Mouse (Mus musculus) liver, embryonic 13.5 days (tissue): ENCODE measurements around the gene Pum2. TPM values are rescaled to one million over a fixed set of nuclear protein-coding genes. Genes with fewer than 3 reads are reported as not detected.

Experiments used
- ATAC-seq: fragments of 200-750 bp; cut with Nextera tagmentation; 2 replicates; pipeline ENCODE4 v1.8.0; 2017; ENCODE audit warnings: low read depth, mild to moderate bottlenecking, moderate number of reproducible peaks, moderate library complexity
- DNase-seq: peaks from one replicate; pipeline ENCODE4 v3.0.0; 2022
- H3K27ac ChIP-seq: fragments of 300-500 bp; sonication (generic); 2 replicates; pipeline ENCODE4 v1.5.1; 2015; ENCODE audit warnings: moderate library complexity, mild to moderate bottlenecking, inconsistent platforms
- H3K27me3 ChIP-seq: fragments of 300-500 bp; sonication (generic); 2 replicates; pipeline ENCODE4 v1.6.1; 2015; ENCODE audit warnings: mild to moderate bottlenecking, inconsistent platforms
- H3K36me3 ChIP-seq: fragments of 300-500 bp; sonication (generic); 2 replicates; pipeline ENCODE4 v1.6.1; 2015; ENCODE audit warnings: mild to moderate bottlenecking, inconsistent platforms
- H3K4me1 ChIP-seq: fragments of 300-500 bp; sonication (generic); replicated peaks from 2 replicates; pipeline ENCODE4 v1.6.1; 2015; ENCODE audit warnings: inconsistent platforms
- H3K4me2 ChIP-seq: fragments of 300-500 bp; sonication (generic); 2 replicates; pipeline ENCODE4 v1.6.1; 2015; ENCODE audit warnings: inconsistent platforms, mild to moderate bottlenecking, moderate library complexity
- H3K4me3 ChIP-seq: fragments of 300-500 bp; sonication (generic); replicated peaks from 2 replicates; pipeline ENCODE4 v1.5.1; 2015; ENCODE audit warnings: mild to moderate bottlenecking, inconsistent platforms
- H3K9ac ChIP-seq: fragments of 300-500 bp; sonication (generic); 2 replicates; pipeline ENCODE4 v1.6.1; 2015; ENCODE audit warnings: mild to moderate bottlenecking, inconsistent platforms
- H3K9me3 ChIP-seq: fragments of 300-500 bp; sonication (generic); replicated peaks from 2 replicates; pipeline ENCODE4 v1.6.1; 2016; ENCODE audit warnings: inconsistent platforms
- WGBS: fragments of 180-500 bp; shearing (Covaris S2); methylation state at CpG from one replicate; pipeline ENCODE4 v1.1.7; 2015; ENCODE audit not compliant: insufficient replicate concordance; 5-methylcytosine and 5-hydroxymethylcytosine counted together
- polyA plus RNA-seq: library from polyadenylated mRNA; unstranded; fragments of >200 nt; fragmentation: Nextera tagmentation; extraction: Ambion mirVana; gene quantifications from 2 replicates; pipeline ENCODE4 v1.2.1, GENCODE M21; 2015

Pum2 gene
- polyA plus RNA-seq, 1 experiment from 2014 or later = 18.0 TPM

DNA sequence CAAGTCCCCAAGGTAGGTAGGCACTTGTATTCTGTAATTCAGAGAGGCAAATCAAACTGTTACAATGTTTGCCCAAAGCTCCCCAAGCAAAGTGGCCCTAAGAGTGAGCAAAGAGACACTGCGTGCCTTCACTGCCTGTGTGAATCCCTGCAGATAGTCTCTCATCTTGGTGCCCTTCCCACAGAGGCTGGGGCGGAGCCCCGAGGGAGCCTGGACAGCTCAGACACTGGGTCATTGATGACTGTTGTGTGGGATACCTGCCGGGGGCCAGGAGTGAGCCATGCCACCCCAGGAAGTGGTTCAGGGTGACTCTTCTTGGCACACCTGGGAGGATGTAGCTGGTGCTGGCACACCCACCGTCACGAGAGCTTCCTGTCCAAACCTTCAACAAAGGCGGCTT is 87.1 kb downstream of the Pum2 start:
- WGBS = 59% methylated on average over 7 of the region's 7 CpGs
- no peak overlapping the region for H3K27ac ChIP-seq
- no peaks in the 10 kb centered on the region for H3K4me1 ChIP-seq
- DNase-seq (no peak), ATAC-seq (no peak)
- H3K9me3 ChIP-seq = no peaks in the 10 kb centered on the region
- no peak overlapping the region for H3K9ac ChIP-seq
- peaks cover 7% of the 10 kb centered on the region; the same call in 1 of the 2 replicates for H3K36me3 ChIP-seq
- H3K4me2 ChIP-seq = no peak overlapping the region
- H3K4me3 ChIP-seq = no peak overlapping the region
- H3K27me3 ChIP-seq = no peaks in the 10 kb centered on the region

DNA sequence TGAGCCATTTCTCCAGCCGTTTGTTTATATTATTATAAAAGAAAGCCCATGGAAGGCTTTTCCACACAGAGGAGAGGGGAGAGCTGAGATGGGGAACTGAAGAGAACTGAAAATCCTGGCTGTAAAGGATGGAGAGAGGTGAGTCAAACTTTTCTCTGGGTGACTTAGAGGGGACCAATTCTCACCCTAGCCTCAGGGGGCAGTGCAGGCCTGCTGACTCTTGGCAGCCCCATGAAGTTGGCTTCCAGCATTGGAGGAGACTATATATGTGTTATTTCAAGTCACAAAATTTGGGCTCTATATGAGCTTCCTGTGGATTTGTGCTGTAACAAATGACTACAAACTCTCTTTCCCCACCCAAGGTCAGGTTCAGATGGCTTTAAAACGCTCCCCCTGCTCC is 88.7 kb downstream of the Pum2 start:
- Histone ChIP-seq H3K4me1 (no peaks in the 10 kb centered on the region), H3K27ac (no peak overlapping the region), H3K36me3 (0 out of 2 replicates have a peak, but pooled peaks cover 4% of the 10 kb centered on the region), H3K27me3 (no peaks in the 10 kb centered on the region), H3K9me3 (no peaks in the 10 kb centered on the region), H3K9ac (no peak overlapping the region), H3K4me2 (no peak overlapping the region), H3K4me3 (no peak overlapping the region)
- DNase-seq (no peak), ATAC-seq (no peak)
- WGBS = 49% methylated on average over 2 of the region's 2 CpGs

DNA sequence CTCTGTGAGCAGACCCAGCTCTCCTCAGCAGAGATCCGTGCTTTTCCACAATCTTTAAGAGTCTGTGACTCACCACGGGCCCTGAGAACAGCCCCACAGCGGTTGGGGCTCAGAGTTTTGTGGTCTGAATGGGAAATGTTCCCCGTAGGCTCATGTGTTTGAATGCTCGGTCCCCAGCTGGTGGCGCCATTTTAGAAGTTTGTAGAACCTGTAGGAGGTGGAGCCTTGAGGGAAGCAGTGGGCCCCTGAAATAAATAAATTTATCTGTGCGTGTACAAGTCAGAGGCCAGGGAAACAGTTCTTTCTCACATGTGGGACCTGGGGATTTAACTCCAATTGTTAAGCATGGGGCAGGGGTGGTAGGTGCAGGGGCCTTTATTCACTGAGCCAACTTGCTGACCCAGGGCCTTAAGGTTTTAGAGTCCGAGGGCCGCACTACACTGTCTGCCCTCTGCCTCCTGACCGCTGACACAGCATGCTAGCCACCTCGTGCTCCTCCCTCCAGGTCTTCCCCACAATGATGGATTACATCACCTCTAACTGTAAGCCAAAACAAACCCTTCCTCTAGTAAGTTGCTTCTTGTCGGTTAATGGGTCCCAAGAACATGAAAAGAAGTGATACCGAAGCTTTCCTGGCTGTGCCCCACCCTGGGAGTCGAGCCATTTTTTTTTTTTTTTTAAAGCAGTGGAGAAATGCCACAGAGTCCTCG is 90.4 kb downstream of the Pum2 start:
- ATAC-seq = no peak
- H3K27ac ChIP-seq = no peak overlapping the region
- H3K4me1 ChIP-seq = no peaks in the 10 kb centered on the region
- no peak overlapping the region for H3K4me2 ChIP-seq
- 66% methylated on average over 15 of the region's 15 CpGs for WGBS
- H3K9me3 ChIP-seq = no peaks in the 10 kb centered on the region
- H3K36me3 ChIP-seq = no peaks in the 10 kb centered on the region
- H3K27me3 ChIP-seq = no peaks in the 10 kb centered on the region
- no peak overlapping the region for H3K4me3 ChIP-seq
- no peak for DNase-seq
- H3K9ac ChIP-seq = no peak overlapping the region

DNA sequence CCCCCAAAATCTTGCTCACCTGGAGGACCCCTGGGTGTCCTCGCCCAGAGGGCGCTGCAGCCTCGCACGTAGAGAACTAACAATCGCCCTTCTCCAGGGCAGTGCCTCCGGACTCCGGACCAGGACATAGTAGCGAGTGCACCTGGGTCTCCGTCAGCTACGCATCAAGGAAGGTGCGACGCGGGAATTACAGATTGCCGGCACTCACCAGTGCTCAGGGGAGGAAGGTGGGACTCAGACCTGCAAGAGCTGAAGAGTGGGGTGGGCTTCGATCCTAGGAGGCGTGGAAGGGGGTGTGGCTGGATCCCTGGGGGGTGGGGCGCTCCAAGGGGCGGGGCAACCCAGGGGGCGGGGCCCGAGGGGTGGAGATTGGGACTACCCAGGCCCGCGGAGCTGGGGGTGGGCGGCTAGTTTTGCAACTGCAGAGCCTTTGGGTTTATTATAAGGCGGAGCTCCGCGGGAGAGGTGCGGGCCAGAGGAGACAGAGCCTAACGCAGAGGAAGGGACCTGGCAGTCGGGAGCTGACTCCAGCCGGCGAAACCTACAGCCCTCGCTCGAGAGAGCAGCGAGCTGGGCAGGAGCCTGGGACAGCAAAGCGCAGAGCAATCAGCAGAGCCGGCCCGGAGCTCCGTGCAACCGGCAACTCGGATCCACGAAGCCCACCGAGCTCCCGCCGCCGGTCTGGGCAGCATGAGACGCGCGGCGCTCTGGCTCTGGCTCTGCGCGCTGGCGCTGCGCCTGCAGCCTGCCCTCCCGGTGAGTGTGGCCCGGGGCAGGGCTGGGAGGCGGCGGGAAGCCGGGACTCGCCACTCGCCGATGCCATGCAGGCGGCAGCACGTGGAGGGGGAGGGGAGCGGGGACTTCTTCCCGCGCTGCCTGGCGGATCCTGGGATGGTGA is 97.3 kb downstream of the Pum2 start, which contains the start of gene Sdc1:
Gene Sdc1, plus strand, starts transcription at position 378 of the 898 bp plus-strand sequence.
- Histone ChIP-seq H3K27ac (peak within 1 kb of the TSS; percentile 58), H3K36me3 (no peaks in the 10 kb centered on the region)

DNA sequence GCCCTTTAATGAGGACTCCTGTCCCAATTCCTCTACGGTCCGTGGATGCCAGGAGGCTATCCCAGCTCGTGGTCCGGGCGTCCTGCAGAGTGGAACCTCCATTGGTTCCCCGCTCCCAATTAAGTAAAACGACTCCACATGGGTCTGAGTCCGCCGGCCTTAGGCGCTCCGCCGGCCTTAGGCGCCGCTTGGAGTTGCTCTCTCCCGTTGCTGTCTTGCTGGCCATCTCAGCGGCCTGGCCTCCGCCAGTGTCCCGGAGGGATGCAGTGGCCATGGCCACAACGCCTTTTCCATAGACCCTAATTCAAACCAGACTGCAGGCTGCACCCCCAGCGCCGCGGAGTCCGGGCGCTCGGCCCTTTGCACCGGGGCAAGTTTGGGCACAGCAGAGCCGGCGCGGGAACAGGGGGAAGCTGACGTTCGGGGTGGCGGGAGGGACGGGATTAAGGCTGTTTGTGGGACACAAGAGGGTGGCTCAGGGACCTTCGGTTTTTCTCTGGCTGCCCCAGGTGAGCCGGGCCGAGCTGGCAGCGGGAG is 98.0 kb downstream of the Pum2 start:
- H3K27me3 ChIP-seq = peaks cover 44% of the 10 kb centered on the region
- H3K36me3 ChIP-seq = no peaks in the 10 kb centered on the region
- under 1% methylated on average over 34 of the region's 37 CpGs for WGBS
- no peaks in the 10 kb centered on the region for H3K9me3 ChIP-seq
- DNase-seq (peak; percentile 8), ATAC-seq (peak; percentile 10; the same call in 1 of the 2 replicates)
- H3K4me3 ChIP-seq = peak overlapping the region; percentile 71
- H3K9ac ChIP-seq = peak overlapping the region; percentile 79
- peaks cover 55% of the 10 kb centered on the region for H3K4me1 ChIP-seq
- H3K4me2 ChIP-seq = peak overlapping the region; percentile 96
- peak overlapping the region; percentile 58 for H3K27ac ChIP-seq

More for the DNA sequence above, 97.3 kb downstream of the Pum2 start, which contains the start of gene Sdc1:
- DNase-seq (peak; percentile 53), ATAC-seq (peak; percentile 76)
- Histone ChIP-seq H3K4me2 (peak within 1 kb of the TSS; percentile 96), H3K27me3 (peaks cover 44% of the 10 kb centered on the region), H3K4me3 (peak within 1 kb of the TSS; percentile 71), H3K4me1 (peaks cover 48% of the 10 kb centered on the region), H3K9me3 (no peaks in the 10 kb centered on the region), H3K9ac (peak within 1 kb of the TSS; percentile 79)
- 1% methylated on average over 67 of the region's 67 CpGs for WGBS

DNA sequence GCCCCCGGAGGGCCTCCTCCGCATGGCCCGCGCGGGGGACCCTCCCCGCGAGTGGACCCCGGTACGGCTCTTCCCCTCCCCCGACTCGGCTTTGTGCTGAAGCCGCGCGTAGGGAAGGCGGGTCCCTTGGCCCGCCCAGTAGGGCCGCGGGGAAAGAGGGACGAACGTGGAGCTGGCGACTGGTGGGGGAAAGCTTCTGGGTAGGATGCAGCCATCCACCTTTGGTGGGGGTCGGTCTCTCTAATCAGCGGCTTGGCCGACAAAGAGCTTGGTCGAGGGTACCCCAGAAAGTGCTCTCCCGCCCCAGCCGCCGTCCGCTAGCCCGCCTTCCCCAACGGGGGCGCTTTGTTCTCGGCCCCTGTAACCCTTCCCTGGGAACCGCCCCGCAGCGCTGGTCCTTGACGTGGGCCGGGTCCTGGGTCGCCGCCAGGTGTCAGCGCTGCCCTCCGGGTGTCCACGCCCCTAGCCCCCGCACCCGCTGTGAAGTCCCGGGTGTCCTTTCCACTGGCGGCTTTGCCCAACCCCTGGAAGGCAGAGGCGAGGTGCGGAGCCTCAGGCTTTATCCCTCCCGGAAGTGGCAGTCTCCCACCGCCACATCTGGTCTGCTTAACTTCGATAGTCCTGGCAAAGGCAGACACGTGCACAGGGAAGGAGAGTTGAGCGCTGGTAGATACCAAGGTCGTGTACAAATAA is 98.7 kb downstream of the Pum2 start:
- H3K4me2 ChIP-seq = peak overlapping the region; percentile 96
- ATAC-seq = peak; percentile 34
- under 1% methylated on average over 52 of the region's 55 CpGs for WGBS
- peak; percentile 20 for DNase-seq
- peaks cover 59% of the 10 kb centered on the region for H3K4me1 ChIP-seq
- H3K9ac ChIP-seq = peak overlapping the region; percentile 79
- H3K27ac ChIP-seq = peak overlapping the region; percentile 58; the same call in 1 of the 2 replicates
- H3K27me3 ChIP-seq = peaks cover 44% of the 10 kb centered on the region
- H3K36me3 ChIP-seq = no peaks in the 10 kb centered on the region
- H3K4me3 ChIP-seq = peak overlapping the region; percentile 71
- no peaks in the 10 kb centered on the region for H3K9me3 ChIP-seq

DNA sequence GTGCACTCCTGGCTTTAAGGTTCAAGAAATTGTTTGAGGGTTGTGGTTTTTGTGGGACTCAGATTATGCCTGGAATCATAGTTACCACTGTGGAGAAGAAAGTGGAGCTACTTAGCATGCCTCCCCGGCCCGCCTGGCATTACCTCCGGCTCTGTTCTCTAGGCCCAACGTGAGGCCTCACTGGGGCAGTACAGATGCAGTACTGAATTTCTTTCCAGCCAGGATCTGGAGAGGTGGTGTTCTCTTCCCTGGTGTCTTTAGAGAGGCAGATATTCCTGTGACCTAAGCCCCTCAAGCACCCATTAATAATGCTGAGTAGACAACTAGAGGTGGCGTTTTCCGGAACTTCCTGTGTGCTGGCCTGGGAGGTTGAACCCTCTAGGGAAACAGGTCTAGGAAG is 99.4 kb downstream of the Pum2 start:
- peak overlapping the region; percentile 96 for H3K4me2 ChIP-seq
- H3K4me1 ChIP-seq = peaks cover 63% of the 10 kb centered on the region
- H3K27me3 ChIP-seq = peaks cover 44% of the 10 kb centered on the region
- no peaks in the 10 kb centered on the region for H3K9me3 ChIP-seq
- H3K4me3 ChIP-seq = peak overlapping the region; percentile 71
- DNase-seq (no peak), ATAC-seq (no peak)
- peak overlapping the region; percentile 79; the same call in 1 of the 2 replicates for H3K9ac ChIP-seq
- WGBS = 56% methylated on average over 6 of the region's 6 CpGs
- no peaks in the 10 kb centered on the region for H3K36me3 ChIP-seq
- no peak overlapping the region; the same call in 1 of the 2 replicates for H3K27ac ChIP-seq

DNA sequence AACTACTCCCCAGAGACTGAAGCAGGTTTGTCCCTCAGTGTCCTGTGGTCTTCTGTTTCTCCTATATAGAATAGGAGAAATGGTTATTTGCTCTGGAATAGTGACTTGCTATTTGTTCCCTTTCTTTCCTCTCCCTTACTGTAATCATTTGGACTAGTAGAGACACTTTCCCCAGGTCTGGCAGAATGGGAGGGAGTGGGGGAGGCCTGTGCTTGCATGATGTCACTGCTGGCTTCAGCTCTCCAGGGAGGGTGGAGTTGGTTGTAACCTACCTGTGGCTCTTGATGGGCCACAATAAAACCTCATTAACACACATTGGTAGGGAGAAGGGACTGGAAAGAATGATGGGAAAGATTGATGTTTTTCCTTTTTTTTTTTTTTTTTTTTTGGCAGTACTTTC is 100.2 kb downstream of the Pum2 start:
- no peaks in the 10 kb centered on the region for H3K36me3 ChIP-seq
- no peak overlapping the region for H3K4me2 ChIP-seq
- H3K9me3 ChIP-seq = no peaks in the 10 kb centered on the region
- ATAC-seq = no peak
- no peak overlapping the region for H3K4me3 ChIP-seq
- peaks cover 44% of the 10 kb centered on the region for H3K27me3 ChIP-seq
- H3K9ac ChIP-seq = no peak overlapping the region
- H3K4me1 ChIP-seq = peaks cover 65% of the 10 kb centered on the region
- H3K27ac ChIP-seq = no peak overlapping the region
- no peak for DNase-seq

DNA sequence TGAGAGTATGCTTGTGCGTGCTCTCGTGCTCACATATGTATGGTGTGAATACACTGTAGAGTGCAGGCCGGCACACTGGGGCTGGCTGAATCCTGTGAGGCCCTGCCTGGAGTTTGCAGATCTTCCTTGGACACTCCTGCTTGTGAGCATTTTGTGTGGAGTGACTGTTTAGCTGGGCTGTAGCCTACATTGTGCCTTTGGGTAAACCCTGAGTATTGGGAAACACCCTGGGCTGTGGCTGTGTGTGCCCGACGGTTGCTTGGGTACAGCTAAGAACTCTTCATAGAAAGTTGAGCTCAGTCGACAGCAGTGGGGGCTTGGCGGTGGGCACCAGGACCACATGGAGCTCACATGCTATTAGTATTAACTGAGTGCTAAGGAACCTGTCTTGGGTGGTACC is 102.3 kb downstream of the Pum2 start:
- Histone ChIP-seq H3K27me3 (peaks cover 27% of the 10 kb centered on the region), H3K4me1 (peaks cover 77% of the 10 kb centered on the region), H3K36me3 (no peaks in the 10 kb centered on the region), H3K4me3 (no peak overlapping the region), H3K9ac (no peak overlapping the region), H3K9me3 (no peaks in the 10 kb centered on the region), H3K4me2 (no peak overlapping the region), H3K27ac (no peak overlapping the region)
- 77% methylated on average over 7 of the region's 7 CpGs for WGBS
- ATAC-seq (no peak), DNase-seq (no peak)

DNA sequence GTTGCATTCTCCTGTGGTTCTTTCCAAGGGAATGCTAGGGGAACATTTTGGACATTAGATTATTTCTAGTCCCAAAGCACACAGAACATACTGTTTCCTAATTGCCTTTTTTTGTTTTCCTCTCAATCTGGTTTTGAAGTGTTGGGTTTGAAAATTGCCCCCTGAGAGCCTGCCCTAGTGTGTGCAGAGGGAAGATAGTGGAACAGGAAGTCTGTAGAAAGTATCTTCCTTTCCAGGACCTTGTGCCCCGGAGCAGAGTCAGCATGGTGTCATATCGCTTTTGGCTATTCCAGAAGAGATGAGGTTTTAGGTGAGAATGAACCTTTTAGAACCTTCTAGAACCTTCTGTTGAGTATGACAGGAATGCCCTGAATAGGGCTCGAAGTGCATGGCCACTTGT is 102.8 kb downstream of the Pum2 start:
- no peak overlapping the region for H3K27ac ChIP-seq
- no peak overlapping the region for H3K4me3 ChIP-seq
- no peaks in the 10 kb centered on the region for H3K9me3 ChIP-seq
- WGBS = 32% methylated on average over 3 of the region's 3 CpGs
- no peak overlapping the region for H3K9ac ChIP-seq
- no peaks in the 10 kb centered on the region for H3K36me3 ChIP-seq
- peaks cover 22% of the 10 kb centered on the region for H3K27me3 ChIP-seq
- no peak overlapping the region for H3K4me2 ChIP-seq
- DNase-seq = no peak
- peaks cover 77% of the 10 kb centered on the region for H3K4me1 ChIP-seq
- no peak for ATAC-seq

DNA sequence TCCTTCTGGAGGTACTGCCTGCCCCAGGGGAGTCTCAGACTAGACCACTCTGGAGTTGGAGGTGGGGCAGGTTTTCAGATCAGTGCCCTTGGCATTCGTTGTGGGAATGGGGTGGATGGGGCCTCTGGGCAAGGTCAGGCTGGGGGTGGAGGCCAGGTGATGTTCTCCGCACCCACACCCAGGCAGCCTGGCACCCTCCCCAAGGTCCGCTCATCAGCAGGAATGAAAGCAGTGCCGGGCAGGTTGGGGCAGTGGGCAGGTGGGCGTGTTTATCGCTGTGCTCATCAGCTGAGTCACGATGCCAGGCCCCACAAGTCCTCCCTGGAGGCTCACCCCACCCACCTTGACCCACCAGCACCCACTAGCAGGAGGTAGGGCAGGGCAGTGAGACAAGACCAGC is 104.2 kb downstream of the Pum2 start:
- H3K9ac ChIP-seq = no peak overlapping the region
- no peaks in the 10 kb centered on the region for H3K36me3 ChIP-seq
- no peak overlapping the region for H3K4me2 ChIP-seq
- 73% methylated on average over 7 of the region's 7 CpGs for WGBS
- peaks cover 74% of the 10 kb centered on the region for H3K4me1 ChIP-seq
- no peaks in the 10 kb centered on the region for H3K9me3 ChIP-seq
- no peak for ATAC-seq
- H3K4me3 ChIP-seq = no peak overlapping the region
- H3K27me3 ChIP-seq = peaks cover 8% of the 10 kb centered on the region
- no peak for DNase-seq
- no peak overlapping the region for H3K27ac ChIP-seq
